Mouse (Mus musculus) lung, adult 10 weeks (tissue): ENCODE results near the gene Ccl8. TPM values are rescaled to one million over a fixed set of nuclear protein-coding genes. Genes with fewer than 3 reads are reported as not detected.

Experiments
- polyA plus RNA-seq: library from polyadenylated mRNA; stranded (reverse); fragments of 350-450 nt; fragmentation: Illumina TruSeq; extraction: RNeasy Lipid Tissue Mini Kit (QIAGEN cat#74804); gene quantifications from one replicate; pipeline ENCODE4 v1.2.3, GENCODE M21; 2014; ENCODE audit warnings: low read depth, low replicate concordance; ENCODE audit not compliant: insufficient read depth

The Ccl8 gene
- polyA plus RNA-seq = 16.2 TPM

DNA sequence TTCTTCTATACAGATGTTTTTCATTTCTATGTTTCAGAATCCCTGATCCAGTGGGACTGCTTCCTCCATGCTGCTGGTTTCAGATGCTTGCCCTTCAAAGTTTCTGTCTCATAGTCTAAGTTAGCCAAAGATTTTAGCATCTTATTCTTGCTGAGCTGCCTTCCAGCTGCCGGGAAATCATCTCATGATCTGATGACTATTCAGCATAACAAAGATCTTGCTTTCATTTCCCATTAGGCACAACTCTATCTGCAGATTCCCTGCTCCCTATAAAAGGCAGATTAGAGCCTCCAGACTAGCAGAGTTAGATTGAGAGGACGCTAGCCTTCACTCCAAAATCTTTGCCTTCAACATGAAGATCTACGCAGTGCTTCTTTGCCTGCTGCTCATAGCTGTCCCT is at the start of gene Ccl8:
TSS of gene Ccl8 (plus strand) at position 301 of the 400 bp plus-strand sequence.

DNA sequence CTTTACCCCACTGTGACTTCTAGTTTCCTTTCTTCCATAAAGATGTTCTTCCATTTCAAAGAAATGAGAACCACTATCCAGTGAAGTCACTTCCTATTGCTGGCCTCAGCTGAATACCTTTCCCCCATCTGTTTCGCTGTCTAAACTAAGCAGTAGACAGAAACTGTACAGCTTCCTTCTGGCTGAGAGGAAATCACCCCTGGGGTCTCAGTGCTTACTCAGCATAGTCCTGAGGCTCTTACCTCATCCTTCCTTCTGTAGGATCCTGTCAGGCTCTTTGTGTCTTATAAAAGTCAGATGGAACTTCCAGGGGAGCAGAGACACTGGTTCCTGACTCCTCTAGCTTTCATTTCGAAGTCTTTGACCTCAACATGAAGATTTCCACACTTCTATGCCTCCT is 13.5 kb upstream of the Ccl8 start, which contains the start of gene Ccl12:
TSS of gene Ccl12 (plus strand) at position 317 of the 400 bp plus-strand sequence.

Other genes starting within 250 kb of the Ccl8 start
- not detected for gene Asic2, start 146.7 kb upstream of the Ccl8 start, polyA plus RNA-seq
- gene Ccl2, start 79.6 kb upstream of the Ccl8 start, polyA plus RNA-seq = 3.0 TPM
- gene Gm17268, start 76.6 kb upstream of the Ccl8 start, polyA plus RNA-seq = not detected
- 1.8 TPM for gene Ccl7, start 69.5 kb upstream of the Ccl8 start, polyA plus RNA-seq
- gene Ccl11, start 57.4 kb upstream of the Ccl8 start, polyA plus RNA-seq = 8.7 TPM
- 4.0 TPM for gene Ccl12, start 13.3 kb upstream of the Ccl8 start, polyA plus RNA-seq
- not detected for gene Ccl1, start 190.5 kb downstream of the Ccl8 start, polyA plus RNA-seq